Mouse (Mus musculus) small intestine, adult 2 months (tissue): Measurements from ENCODE around the gene Ppox. TPM values are rescaled to one million over a fixed set of nuclear protein-coding genes. Genes with fewer than 3 reads are reported as not detected.

Source experiments
- H3K27ac ChIP-seq: fragments of 200-500 bp; 2 replicates; pipeline ENCODE4 v1.5.1; 2012; ENCODE audit warnings: low read depth, low read length, control low read depth, inconsistent platforms; ENCODE audit not compliant: insufficient read depth
- H3K27me3 ChIP-seq: fragments of 200-500 bp; 2 replicates; pipeline ENCODE4 v1.6.1; 2012; ENCODE audit warnings: mild to moderate bottlenecking, moderate library complexity, low read length, inconsistent platforms; ENCODE audit not compliant: control insufficient read depth, insufficient read depth
- H3K36me3 ChIP-seq: fragments of 200-500 bp; 2 replicates; pipeline ENCODE4 v1.6.1; 2012; ENCODE audit warnings: mild to moderate bottlenecking, low read length, control low read depth, inconsistent platforms; ENCODE audit not compliant: control insufficient read depth, insufficient read depth
- H3K4me1 ChIP-seq: fragments of 200-500 bp; 2 replicates; pipeline ENCODE4 v1.6.1; 2012; ENCODE audit warnings: low read length, inconsistent platforms, mixed read lengths; ENCODE audit not compliant: control insufficient read depth, insufficient read depth, insufficient read length
- H3K4me3 ChIP-seq: fragments of 200-500 bp; 2 replicates; pipeline ENCODE4 v1.5.1; 2012; ENCODE audit warnings: low read depth, mild to moderate bottlenecking, control low read depth, inconsistent platforms, low read length, moderate library complexity
- CTCF ChIP-seq: fragments of 200-500 bp; IDR thresholded peaks from 2 replicates; pipeline ENCODE4 v1.5.1; 2012; ENCODE audit warnings: low read depth, mild to moderate bottlenecking, control low read depth, inconsistent platforms, low read length, moderate library complexity, mixed read lengths; ENCODE audit not compliant: insufficient replicate concordance, insufficient read length; ENCODE audit errors: extremely low read depth
- POLR2A ChIP-seq: fragments of 200-500 bp; IDR thresholded peaks from 2 replicates; pipeline ENCODE4 v1.6.1; 2012; ENCODE audit warnings: low read depth, mild to moderate bottlenecking, control low read depth, inconsistent platforms, low read length, moderate library complexity
- WGBS: fragments of 180-500 bp; shearing (Covaris S2); methylation state at CpG from one replicate; pipeline ENCODE4 v1.1.7; 2018; 5-methylcytosine and 5-hydroxymethylcytosine counted together
- polyA plus RNA-seq: library from polyadenylated mRNA; depleted of rRNA; stranded (reverse); fragments of >200 nt; gene quantifications from 2 replicates; pipeline ENCODE4 v1.2.3, GENCODE M21; 2012; rRNA removed

Gene Ppox
- polyA plus RNA-seq, 1 experiment: 23.4 TPM

GRCm38 (mm10) chr1:171232800-171233730, 47.9 kb downstream of the Ppox start:
- H3K4me1 ChIP-seq: no peaks in the 10 kb centered on the region
- 67% methylated on average over 12 of the region's 12 CpGs for WGBS
- no peaks in the 10 kb centered on the region for H3K27me3 ChIP-seq
- peak overlapping the region; percentile 46 for H3K27ac ChIP-seq
- peaks cover 47% of the 10 kb centered on the region for H3K36me3 ChIP-seq
- TF ChIP-seq CTCF (no peak), POLR2A (no peak)
- peak overlapping the region; percentile 44 for H3K4me3 ChIP-seq

- no peak overlapping the region; the same call in 1 of the 2 replicates for H3K27ac ChIP-seq
- 63% methylated on average over 5 of the region's 5 CpGs for WGBS
These were observed 48.6 kb downstream of the Ppox start for GRCm38 (mm10) chr1:171232348-171232747.

GRCm38 (mm10) chr1:171231844-171232243, 49.1 kb downstream of the Ppox start:
- Histone ChIP-seq H3K36me3 (peaks cover 35% of the 10 kb centered on the region), H3K4me3 (no peak overlapping the region; the same call in 1 of the 2 replicates), H3K4me1 (no peaks in the 10 kb centered on the region), H3K27ac (no peak overlapping the region), H3K27me3 (no peaks in the 10 kb centered on the region)
- TF ChIP-seq POLR2A: no peak
- TF ChIP-seq CTCF: no peak
- 74% methylated on average over 4 of the region's 4 CpGs for WGBS

More at GRCm38 (mm10) chr1:171232348-171232747, 48.6 kb downstream of the Ppox start:
- H3K36me3 ChIP-seq: peaks cover 40% of the 10 kb centered on the region
- H3K4me3 ChIP-seq: no peak overlapping the region
- TF ChIP-seq CTCF: no peak
- TF ChIP-seq POLR2A: no peak
- no peaks in the 10 kb centered on the region for H3K4me1 ChIP-seq
- no peaks in the 10 kb centered on the region for H3K27me3 ChIP-seq

- 44% methylated on average over 3 of the region's 3 CpGs for WGBS
- TF ChIP-seq POLR2A (no peak), CTCF (no peak)
These were observed 50.8 kb downstream of the Ppox start for GRCm38 (mm10) chr1:171230215-171230614.

GRCm38 (mm10) chr1:171229750-171230149, 51.2 kb downstream of the Ppox start:
- peaks cover 16% of the 10 kb centered on the region for H3K36me3 ChIP-seq
- H3K27ac ChIP-seq: no peak overlapping the region
- no peaks in the 10 kb centered on the region for H3K27me3 ChIP-seq
- 81% methylated on average over 6 of the region's 6 CpGs for WGBS
- no peak for TF ChIP-seq POLR2A
- no peak for TF ChIP-seq CTCF
- no peak overlapping the region for H3K4me3 ChIP-seq
- H3K4me1 ChIP-seq: no peaks in the 10 kb centered on the region; the same call in 1 of the 2 replicates

More at GRCm38 (mm10) chr1:171230215-171230614, 50.8 kb downstream of the Ppox start:
- no peaks in the 10 kb centered on the region for H3K27me3 ChIP-seq
- H3K4me1 ChIP-seq: no peaks in the 10 kb centered on the region
- H3K4me3 ChIP-seq: no peak overlapping the region
- H3K36me3 ChIP-seq: peaks cover 21% of the 10 kb centered on the region
- H3K27ac ChIP-seq: no peak overlapping the region

GRCm38 (mm10) chr1:171227879-171228278, 53.1 kb downstream of the Ppox start:
- TF ChIP-seq CTCF (no peak), POLR2A (no peak)
- H3K36me3 ChIP-seq: 0 out of 2 replicates have a peak, but pooled peaks cover 1% of the 10 kb centered on the region
- 79% methylated on average over 1 of the region's 1 CpGs for WGBS

GRCm38 (mm10) chr1:171226780-171227179, 54.2 kb downstream of the Ppox start:
- TF ChIP-seq CTCF: no peak
- TF ChIP-seq POLR2A: no peak
- 0 out of 2 replicates have a peak, but pooled peaks cover 1% of the 10 kb centered on the region for H3K36me3 ChIP-seq
- no peak overlapping the region for H3K4me3 ChIP-seq
- no peak overlapping the region for H3K27ac ChIP-seq
- 63% methylated on average over 4 of the region's 4 CpGs for WGBS
- H3K27me3 ChIP-seq: no peaks in the 10 kb centered on the region
- peaks cover 5% of the 10 kb centered on the region; the same call in 1 of the 2 replicates for H3K4me1 ChIP-seq

More at GRCm38 (mm10) chr1:171227879-171228278, 53.1 kb downstream of the Ppox start:
- Histone ChIP-seq H3K4me1 (peaks cover 3% of the 10 kb centered on the region; the same call in 1 of the 2 replicates), H3K27me3 (no peaks in the 10 kb centered on the region), H3K27ac (no peak overlapping the region), H3K4me3 (no peak overlapping the region)

Other genes starting within 250 kb of the Ppox start
- gene Fcgr3, start 216.3 kb downstream of the Ppox start, polyA plus RNA-seq: 4.9 and 6.7 TPM in 2 replicates
- 0.96 and 1.2 TPM in 2 replicates for gene Cfap126, start 167.3 kb downstream of the Ppox start, polyA plus RNA-seq
- 120 and 226 TPM in 2 replicates for gene Sdhc, start 130.6 kb downstream of the Ppox start, polyA plus RNA-seq
- gene Mpz, start 130.5 kb downstream of the Ppox start, polyA plus RNA-seq: 0.28 and 0.66 TPM in 2 replicates
- gene Pcp4l1, start 84.9 kb downstream of the Ppox start, polyA plus RNA-seq: 10.9 and 13.9 TPM in 2 replicates
- 18.5 and 28.9 TPM in 2 replicates for gene Nr1i3, start 67.2 kb downstream of the Ppox start, polyA plus RNA-seq
- 17.0 and 21.2 TPM in 2 replicates for gene Tomm40l, start 58.7 kb downstream of the Ppox start, polyA plus RNA-seq
- 0.94 TPM in 1 of 2 replicates, not detected in the other for gene Apoa2, start 56.1 kb downstream of the Ppox start, polyA plus RNA-seq
- 36.9 and 46.7 TPM in 2 replicates for gene Fcer1g, start 46.8 kb downstream of the Ppox start, polyA plus RNA-seq
- gene Adamts4, start 30.8 kb downstream of the Ppox start, polyA plus RNA-seq: 1.5 and 2.6 TPM in 2 replicates
- 79.8 and 116 TPM in 2 replicates for gene Ndufs2, start 29.8 kb downstream of the Ppox start, polyA plus RNA-seq
- gene B4galt3, start 10.9 kb downstream of the Ppox start, polyA plus RNA-seq: 38.5 and 78.5 TPM in 2 replicates
- 18.3 and 30.2 TPM in 2 replicates for gene Usp21, start 6.8 kb upstream of the Ppox start, polyA plus RNA-seq
- gene Ufc1, start 13.8 kb upstream of the Ppox start, polyA plus RNA-seq: 6.3 and 10.8 TPM in 2 replicates
- 24.5 and 40.7 TPM in 2 replicates for gene Dedd, start 48.0 kb upstream of the Ppox start, polyA plus RNA-seq
- 36.8 and 50.7 TPM in 2 replicates for gene Nit1, start 64.5 kb upstream of the Ppox start, polyA plus RNA-seq
- gene Pfdn2, start 64.5 kb upstream of the Ppox start, polyA plus RNA-seq: 5.0 and 7.5 TPM in 2 replicates
- 0.13 and 0.16 TPM in 2 replicates for gene Klhdc9, start 79.6 kb upstream of the Ppox start, polyA plus RNA-seq
- gene Nectin4, start 88.9 kb upstream of the Ppox start, polyA plus RNA-seq: 0.33 and 1.1 TPM in 2 replicates
- gene Arhgap30, start 107.8 kb upstream of the Ppox start, polyA plus RNA-seq: 3.8 and 6.1 TPM in 2 replicates
- 55.0 and 87.8 TPM in 2 replicates for gene Usf1, start 130.1 kb upstream of the Ppox start, polyA plus RNA-seq
- 52.0 and 53.7 TPM in 2 replicates for gene Tstd1, start 137.7 kb upstream of the Ppox start, polyA plus RNA-seq
- gene F11r, start 156.3 kb upstream of the Ppox start, polyA plus RNA-seq: 49.7 and 142 TPM in 2 replicates
- 3.6 and 5.0 TPM in 2 replicates for gene Alyref2, start 222.3 kb upstream of the Ppox start, polyA plus RNA-seq